Mouse (Mus musculus): ENCODE data around the gene Fastkd2. TPM values are rescaled to one million over a fixed set of nuclear protein-coding genes. Genes with fewer than 3 reads are reported as not detected.

Fastkd2 gene
- polyA plus RNA-seq, 1 experiment from 2014 or later, result 88.6 TPM

- Histone ChIP-seq H3K27ac (replicated peaks; ENCODE audit: low read depth, low read length) (peak overlapping the region; percentile 35; the same call in 1 of the 2 replicates), H3K27me3 (ENCODE audit: control insufficient read depth, insufficient read depth, low read length) (no peaks in the 10 kb centered on the region), H3K36me3 (replicated peaks; ENCODE audit: control insufficient read depth, insufficient read depth, low read depth, low read length) (no peaks in the 10 kb centered on the region), H3K4me3 (ENCODE audit: low read depth, low read length) (no peak overlapping the region), H3K4me1 (ENCODE audit: control insufficient read depth, insufficient read depth, low read length) (no peaks in the 10 kb centered on the region), H3K9ac (replicated peaks; ENCODE audit: low read length) (no peak overlapping the region), H3K4me2 (ENCODE audit: low read depth, low read length) (no peak overlapping the region), H3K9me3 (replicated peaks; ENCODE audit: control insufficient read depth, low read length) (no peaks in the 10 kb centered on the region)
- ATAC-seq (replicated peaks; ENCODE audit: insufficient number of reproducible peaks, low FRiP score, low TSS enrichment, low read depth), result peak; percentile 79; the same call in 1 of the 2 replicates
- 16% methylated on average over 3 of the region's 3 CpGs for WGBS
- peak; percentile 73 for DNase-seq (ENCODE audit: low spot score)
Observed at GRCm38 (mm10) chr1:63763212-63763694, 32.8 kb downstream of the Fastkd2 start.

- DNase-seq (ENCODE audit: low spot score), result no peak
- no peak overlapping the region for H3K4me2 ChIP-seq (ENCODE audit: low read depth, low read length)
Observed at GRCm38 (mm10) chr1:63763881-63764386, 33.5 kb downstream of the Fastkd2 start.

GRCm38 (mm10) chr1:63764395-63764794, 34.0 kb downstream of the Fastkd2 start:
- H3K9ac ChIP-seq (replicated peaks; ENCODE audit: low read length), result no peak overlapping the region
- DNase-seq (ENCODE audit: low spot score), result no peak
- no peak for ATAC-seq (replicated peaks; ENCODE audit: insufficient number of reproducible peaks, low FRiP score, low TSS enrichment, low read depth)
- H3K36me3 ChIP-seq (replicated peaks; ENCODE audit: control insufficient read depth, insufficient read depth, low read depth, low read length), result no peaks in the 10 kb centered on the region
- WGBS, result 86% methylated on average over 7 of the region's 7 CpGs
- no peak overlapping the region for H3K27ac ChIP-seq (replicated peaks; ENCODE audit: low read depth, low read length)
- no peaks in the 10 kb centered on the region for H3K4me1 ChIP-seq (ENCODE audit: control insufficient read depth, insufficient read depth, low read length)
- no peaks in the 10 kb centered on the region for H3K27me3 ChIP-seq (ENCODE audit: control insufficient read depth, insufficient read depth, low read length)
- no peaks in the 10 kb centered on the region for H3K9me3 ChIP-seq (replicated peaks; ENCODE audit: control insufficient read depth, low read length)
- no peak overlapping the region for H3K4me3 ChIP-seq (ENCODE audit: low read depth, low read length)
- no peak overlapping the region for H3K4me2 ChIP-seq (ENCODE audit: low read depth, low read length)

More at GRCm38 (mm10) chr1:63763881-63764386, 33.5 kb downstream of the Fastkd2 start:
- Histone ChIP-seq H3K9me3 (replicated peaks; ENCODE audit: control insufficient read depth, low read length) (no peaks in the 10 kb centered on the region), H3K4me1 (ENCODE audit: control insufficient read depth, insufficient read depth, low read length) (no peaks in the 10 kb centered on the region), H3K27ac (replicated peaks; ENCODE audit: low read depth, low read length) (peak overlapping the region; percentile 35; the same call in 1 of the 2 replicates), H3K27me3 (ENCODE audit: control insufficient read depth, insufficient read depth, low read length) (no peaks in the 10 kb centered on the region), H3K9ac (replicated peaks; ENCODE audit: low read length) (no peak overlapping the region), H3K36me3 (replicated peaks; ENCODE audit: control insufficient read depth, insufficient read depth, low read depth, low read length) (no peaks in the 10 kb centered on the region), H3K4me3 (ENCODE audit: low read depth, low read length) (no peak overlapping the region)
- WGBS, result 53% methylated on average over 7 of the region's 7 CpGs
- no peak for ATAC-seq (replicated peaks; ENCODE audit: insufficient number of reproducible peaks, low FRiP score, low TSS enrichment, low read depth)

GRCm38 (mm10) chr1:63768112-63768511, 37.7 kb downstream of the Fastkd2 start:
- H3K36me3 ChIP-seq (replicated peaks; ENCODE audit: control insufficient read depth, insufficient read depth, low read depth, low read length), result no peaks in the 10 kb centered on the region
- 0 out of 2 replicates have a peak overlapping the region, but pooled peaks have one; percentile 6 for H3K27ac ChIP-seq (replicated peaks; ENCODE audit: low read depth, low read length)
- no peaks in the 10 kb centered on the region for H3K4me1 ChIP-seq (ENCODE audit: control insufficient read depth, insufficient read depth, low read length)
- ATAC-seq (replicated peaks; ENCODE audit: insufficient number of reproducible peaks, low FRiP score, low TSS enrichment, low read depth) (0 out of 2 replicates have a peak, but pooled peaks have one; percentile 67), DNase-seq (ENCODE audit: low spot score) (peak; percentile 86)
- H3K4me3 ChIP-seq (ENCODE audit: low read depth, low read length), result no peak overlapping the region
- H3K27me3 ChIP-seq (ENCODE audit: control insufficient read depth, insufficient read depth, low read length), result no peaks in the 10 kb centered on the region
- WGBS, result 30% methylated on average over 8 of the region's 8 CpGs
- H3K4me2 ChIP-seq (ENCODE audit: low read depth, low read length), result no peak overlapping the region
- H3K9ac ChIP-seq (replicated peaks; ENCODE audit: low read length), result no peak overlapping the region
- H3K9me3 ChIP-seq (replicated peaks; ENCODE audit: control insufficient read depth, low read length), result no peaks in the 10 kb centered on the region

- no peak within 1 kb of the TSS for H3K9ac ChIP-seq (replicated peaks; ENCODE audit: low read length)
- no peak within 1 kb of the TSS for H3K4me3 ChIP-seq (ENCODE audit: low read depth, low read length)
- no peak for DNase-seq (ENCODE audit: low spot score)
- ATAC-seq (replicated peaks; ENCODE audit: insufficient number of reproducible peaks, low FRiP score, low TSS enrichment, low read depth), result no peak
- H3K27me3 ChIP-seq (ENCODE audit: control insufficient read depth, insufficient read depth, low read length), result no peaks in the 10 kb centered on the region
- no peaks in the 10 kb centered on the region for H3K4me1 ChIP-seq (ENCODE audit: control insufficient read depth, insufficient read depth, low read length)
- H3K9me3 ChIP-seq (replicated peaks; ENCODE audit: control insufficient read depth, low read length), result no peaks in the 10 kb centered on the region
- no peaks in the 10 kb centered on the region for H3K36me3 ChIP-seq (replicated peaks; ENCODE audit: control insufficient read depth, insufficient read depth, low read depth, low read length)
- 75% methylated on average over 5 of the region's 5 CpGs for WGBS
- no peak within 1 kb of the TSS for H3K4me2 ChIP-seq (ENCODE audit: low read depth, low read length)
- H3K27ac ChIP-seq (replicated peaks; ENCODE audit: low read depth, low read length), result 0 out of 2 replicates have a peak within 1 kb of the TSS, but pooled peaks have one; percentile 6
Observed at GRCm38 (mm10) chr1:63769167-63769566, 38.8 kb downstream of the Fastkd2 start, which contains the start of gene 4933402D24Rik. TSS of gene 4933402D24Rik (minus strand) at chr1:63769267.

- 93% methylated on average over 7 of the region's 7 CpGs for WGBS
- no peak overlapping the region for H3K4me3 ChIP-seq (ENCODE audit: low read depth, low read length)
- no peaks in the 10 kb centered on the region for H3K9me3 ChIP-seq (replicated peaks; ENCODE audit: control insufficient read depth, low read length)
- no peak overlapping the region for H3K9ac ChIP-seq (replicated peaks; ENCODE audit: low read length)
- no peaks in the 10 kb centered on the region for H3K4me1 ChIP-seq (ENCODE audit: control insufficient read depth, insufficient read depth, low read length)
- DNase-seq (ENCODE audit: low spot score) (no peak), ATAC-seq (replicated peaks; ENCODE audit: insufficient number of reproducible peaks, low FRiP score, low TSS enrichment, low read depth) (no peak)
- H3K4me2 ChIP-seq (ENCODE audit: low read depth, low read length), result no peak overlapping the region
- H3K27ac ChIP-seq (replicated peaks; ENCODE audit: low read depth, low read length), result no peak overlapping the region
- H3K27me3 ChIP-seq (ENCODE audit: control insufficient read depth, insufficient read depth, low read length), result no peaks in the 10 kb centered on the region
- no peaks in the 10 kb centered on the region for H3K36me3 ChIP-seq (replicated peaks; ENCODE audit: control insufficient read depth, insufficient read depth, low read depth, low read length)
Observed at GRCm38 (mm10) chr1:63770309-63770708, 39.9 kb downstream of the Fastkd2 start.

- H3K9ac ChIP-seq (replicated peaks; ENCODE audit: low read length), result no peak overlapping the region
- no peak for ATAC-seq (replicated peaks; ENCODE audit: insufficient number of reproducible peaks, low FRiP score, low TSS enrichment, low read depth)
- no peaks in the 10 kb centered on the region for H3K9me3 ChIP-seq (replicated peaks; ENCODE audit: control insufficient read depth, low read length)
- no peaks in the 10 kb centered on the region for H3K4me1 ChIP-seq (ENCODE audit: control insufficient read depth, insufficient read depth, low read length)
- WGBS, result 73% methylated on average over 1 of the region's 1 CpGs
- H3K27ac ChIP-seq (replicated peaks; ENCODE audit: low read depth, low read length), result no peak overlapping the region
- DNase-seq (ENCODE audit: low spot score), result no peak
- H3K4me2 ChIP-seq (ENCODE audit: low read depth, low read length), result no peak overlapping the region
- no peak overlapping the region for H3K4me3 ChIP-seq (ENCODE audit: low read depth, low read length)
- H3K27me3 ChIP-seq (ENCODE audit: control insufficient read depth, insufficient read depth, low read length), result no peaks in the 10 kb centered on the region
- no peaks in the 10 kb centered on the region for H3K36me3 ChIP-seq (replicated peaks; ENCODE audit: control insufficient read depth, insufficient read depth, low read depth, low read length)
Observed at GRCm38 (mm10) chr1:63776396-63776795, 46.0 kb downstream of the Fastkd2 start.

GRCm38 (mm10) chr1:63776902-63777630, 46.7 kb downstream of the Fastkd2 start:
- no peaks in the 10 kb centered on the region for H3K36me3 ChIP-seq (replicated peaks; ENCODE audit: control insufficient read depth, insufficient read depth, low read depth, low read length)
- no peak overlapping the region for H3K4me3 ChIP-seq (ENCODE audit: low read depth, low read length)
- WGBS, result 41% methylated on average over 4 of the region's 4 CpGs
- no peaks in the 10 kb centered on the region for H3K27me3 ChIP-seq (ENCODE audit: control insufficient read depth, insufficient read depth, low read length)
- no peaks in the 10 kb centered on the region for H3K9me3 ChIP-seq (replicated peaks; ENCODE audit: control insufficient read depth, low read length)
- no peaks in the 10 kb centered on the region for H3K4me1 ChIP-seq (ENCODE audit: control insufficient read depth, insufficient read depth, low read length)
- H3K27ac ChIP-seq (replicated peaks; ENCODE audit: low read depth, low read length), result no peak overlapping the region
- ATAC-seq (replicated peaks; ENCODE audit: insufficient number of reproducible peaks, low FRiP score, low TSS enrichment, low read depth) (no peak), DNase-seq (ENCODE audit: low spot score) (no peak)
- no peak overlapping the region for H3K4me2 ChIP-seq (ENCODE audit: low read depth, low read length)
- H3K9ac ChIP-seq (replicated peaks; ENCODE audit: low read length), result no peak overlapping the region

All from embryonic facial prominence, embryonic 11.5 days (tissue).